9 mouse cellular contexts compared by ENCODE assay signal in the genomic region with DNA sequence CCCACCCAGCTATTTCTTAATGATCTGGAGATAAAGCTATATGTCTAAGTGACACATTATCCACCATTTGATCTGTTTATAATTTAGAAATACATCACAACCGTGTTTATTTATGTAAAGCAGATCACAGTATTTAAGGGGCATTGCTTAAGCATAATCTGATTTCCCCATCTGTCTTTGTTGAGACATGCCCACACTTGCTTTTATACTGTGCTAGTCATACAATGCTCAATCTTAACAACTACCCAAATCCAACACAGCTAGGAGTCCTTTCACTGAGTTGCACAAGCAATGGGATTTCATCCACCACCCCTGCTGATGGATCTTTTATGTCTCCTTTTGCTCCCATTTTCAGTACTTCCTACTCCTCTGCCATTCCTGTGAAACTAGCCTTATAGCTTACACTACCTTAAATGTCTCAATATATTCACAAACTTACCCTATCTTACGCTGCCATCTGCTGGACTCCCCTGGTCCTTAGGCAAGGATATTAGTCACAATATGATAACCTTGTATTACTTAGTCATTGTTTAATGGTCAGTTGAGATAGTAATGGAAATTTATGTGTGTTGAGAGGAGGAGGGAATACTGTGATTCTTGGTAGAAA.
DNase-seq lines count a peak whose midpoint lies in the region; ATAC-seq lines count a peak whose summit lies in the region.
"Had no signal": no experiment of that assay in that cellular context is flagged by ENCODE, and none has a peak within 500 bp of the region (broad histone marks: within the 10 kb centered on the region; RNA-seq: fewer than 3 reads in every experiment).

No protein-coding gene starts in this region.

- no peak overlapping the region for H3K9ac ChIP-seq in lung, embryonic 15.5 days
- H3K9ac ChIP-seq: liver, embryonic 15.5 days had no signal

- H3K4me2 ChIP-seq in lung, embryonic 15.5 days, result no peak overlapping the region
- H3K4me2 ChIP-seq: liver, embryonic 15.5 days had no signal

- H3K4me3 ChIP-seq in lung, embryonic 15.5 days, result no peak overlapping the region
- H3K4me3 ChIP-seq: liver, embryonic 15.5 days had no signal

- ATAC-seq in lung, embryonic 15.5 days (ENCODE audit: borderline replicate concordance, extremely low read depth, low FRiP score, low TSS enrichment), result 0 out of 2 replicates have a peak, but pooled peaks have one; percentile 55

- H3K27ac ChIP-seq in lung, embryonic 15.5 days, result no peak overlapping the region
- H3K27ac ChIP-seq: liver, embryonic 15.5 days had no signal

- no peaks in the 10 kb centered on the region for H3K4me1 ChIP-seq in lung, embryonic 15.5 days
- H3K4me1 ChIP-seq: liver, embryonic 15.5 days had no signal

- H3K27me3 ChIP-seq in lung, embryonic 15.5 days, result no peaks in the 10 kb centered on the region
- H3K27me3 ChIP-seq: liver, embryonic 15.5 days had no signal

- no peaks in the 10 kb centered on the region for H3K36me3 ChIP-seq in lung, embryonic 15.5 days
- H3K36me3 ChIP-seq: liver, embryonic 15.5 days had no signal

- 46% methylated on average over 2 of the region's 2 CpGs for WGBS in large intestine, adult 2 months
- 33% methylated on average over 2 of the region's 2 CpGs for WGBS in lung, embryonic 15.5 days

- peak; percentile 0 for DNase-seq in cerebellum, adult 11 months
- DNase-seq in cerebellum, adult 9-11 months, result no peak
- DNase-seq in ES-CJ7 (ENCODE audit: low read depth, low spot score), result peak; percentile 50
- DNase-seq in cerebellum, postnatal 14 days, result peak; percentile 75 to 76
- peak; percentile 5 to 37 for DNase-seq in frontal cortex, postnatal 10 days (ENCODE audit: low spot score in 2 of 2)
- peak; percentile 0 for DNase-seq in large intestine, adult 2 months (ENCODE audit: low read depth, low spot score)
- peak; percentile 30 for DNase-seq in right cerebral cortex, adult 18-20 months

- H3K9me3 ChIP-seq in lung, embryonic 15.5 days, result no peaks in the 10 kb centered on the region
- H3K9me3 ChIP-seq: liver, embryonic 15.5 days had no signal
